Mouse (Mus musculus): ENCODE data around the gene Cacna2d3.

DNA sequence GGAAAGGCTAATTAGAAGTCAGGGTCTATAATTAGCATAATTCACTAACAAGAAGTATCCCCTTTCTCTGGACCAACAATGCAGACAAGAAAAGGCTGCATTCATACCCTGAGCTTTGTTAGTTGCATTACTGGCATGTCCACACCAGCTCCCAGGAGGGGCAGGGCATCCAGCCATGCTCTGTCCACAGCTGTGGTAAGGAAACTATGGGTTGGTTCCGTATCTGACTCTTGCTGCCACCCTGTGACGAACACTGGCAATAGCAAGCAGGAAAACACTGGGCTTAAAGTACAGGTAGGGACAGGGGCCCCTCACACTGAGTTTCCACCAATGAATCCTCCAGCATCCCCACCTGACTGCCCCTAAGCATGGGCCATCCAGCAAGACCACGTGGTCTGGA is 25.5 kb downstream of the Cacna2d3 start:
- TF ChIP-seq CTCF (IDR thresholded peaks at IDR 0.05 in 2 of 3, conservative IDR thresholded peaks at IDR 0.05 in 1 of 3; ENCODE audit: control insufficient read depth in 1 of 3, insufficient read depth in 1 of 3, low read depth in 2 of 3, low read length in 3 of 3, poor library complexity in 1 of 3, severe bottlenecking in 1 of 3) (no peak), TCF12 (IDR thresholded peaks at IDR 0.05; ENCODE audit: low read depth, low read length) (no peak)

All from MEL (cell line).